Mouse (Mus musculus): ENCODE measurements around the gene Mxd4.

- TF ChIP-seq CTCF (IDR thresholded peaks at IDR 0.05; ENCODE audit: borderline replicate concordance, extremely low read depth, insufficient read depth, insufficient read length): no peak
- TF ChIP-seq POLR2A (IDR thresholded peaks at IDR 0.05; ENCODE audit: borderline replicate concordance, extremely low read depth, insufficient read depth, insufficient read length, poor library complexity, severe bottlenecking): no peak
Observed at GRCm38 (mm10) chr5:34174021-34174420, 13.5 kb downstream of the Mxd4 start.

All from brain, embryonic 14.5 days (tissue).